ENCODE assay signal across 23 mouse cellular contexts in the genomic region with DNA sequence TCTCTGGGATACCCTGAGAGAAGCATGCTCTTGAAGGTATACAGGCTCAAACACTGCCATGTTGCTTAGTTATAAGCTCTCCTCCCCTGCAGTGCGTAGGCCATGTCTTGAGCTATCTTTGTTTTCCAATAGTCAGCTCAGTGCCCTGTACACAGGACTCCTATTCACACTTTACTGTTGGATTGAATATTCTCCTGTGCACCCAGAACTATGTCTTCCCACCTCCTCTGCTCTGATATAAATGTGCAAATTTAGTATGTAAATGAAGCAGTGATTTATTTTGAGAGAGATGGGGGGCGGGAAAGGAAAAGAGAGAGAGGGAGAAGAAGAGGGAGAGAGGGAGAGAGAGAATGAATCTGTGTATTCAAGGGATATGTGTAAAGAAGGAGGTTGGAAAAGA.
A peak's percentile ranks its signal among the peaks of the same experiment; 100 is the strongest.
DNase-seq lines count a peak whose midpoint lies in the region; ATAC-seq and TF ChIP-seq lines count a peak whose summit lies in the region.
"Had no signal": no experiment of that assay in that cellular context is flagged by ENCODE, and none has a peak within 500 bp of the region (broad histone marks: within the 10 kb centered on the region; RNA-seq: fewer than 3 reads in every experiment).

No protein-coding gene starts in this region.

- 82% methylated on average over 2 of the region's 2 CpGs for WGBS in liver, embryonic 11.5 days
- 93% methylated on average over 2 of the region's 2 CpGs for WGBS in hindbrain, postnatal 0 days
- WGBS in midbrain, embryonic 11.5 days: 79% methylated on average over 2 of the region's 2 CpGs

- no peak overlapping the region for H3K27ac ChIP-seq in liver, embryonic 11.5 days (ENCODE audit: low read depth, low read length)
- H3K27ac ChIP-seq in hindbrain, postnatal 0 days: no peak overlapping the region
- no peak overlapping the region for H3K27ac ChIP-seq in midbrain, embryonic 11.5 days (ENCODE audit: low read depth, low read length)
- H3K27ac ChIP-seq: embryonic facial prominence, embryonic 10.5 days; forebrain, embryonic 13.5 days; heart, adult 2 months; hindbrain, embryonic 15.5 days had no signal

- no peaks in the 10 kb centered on the region for H3K9me3 ChIP-seq in liver, embryonic 11.5 days (ENCODE audit: control insufficient read depth, low read length)
- H3K9me3 ChIP-seq in hindbrain, postnatal 0 days (ENCODE audit: low read length): no peaks in the 10 kb centered on the region
- no peaks in the 10 kb centered on the region for H3K9me3 ChIP-seq in midbrain, embryonic 11.5 days (ENCODE audit: control insufficient read depth, low read length)
- H3K9me3 ChIP-seq: forebrain, embryonic 13.5 days; hindbrain, embryonic 15.5 days had no signal

- H3K27me3 ChIP-seq in liver, embryonic 11.5 days (replicated peaks; ENCODE audit: control insufficient read depth, insufficient read depth, low read length): no peaks in the 10 kb centered on the region
- H3K27me3 ChIP-seq in hindbrain, postnatal 0 days (ENCODE audit: insufficient read depth, low read length): no peaks in the 10 kb centered on the region
- H3K27me3 ChIP-seq in midbrain, embryonic 11.5 days (ENCODE audit: control insufficient read depth, insufficient read depth, low read length): no peaks in the 10 kb centered on the region
- H3K27me3 ChIP-seq: hindbrain, embryonic 15.5 days had no signal

- H3K4me2 ChIP-seq in liver, embryonic 11.5 days: no peak overlapping the region
- no peak overlapping the region for H3K4me2 ChIP-seq in hindbrain, postnatal 0 days (ENCODE audit: low read depth, low read length)
- no peak overlapping the region for H3K4me2 ChIP-seq in midbrain, embryonic 11.5 days
- H3K4me2 ChIP-seq: forebrain, embryonic 13.5 days; heart, embryonic 11.5 days; hindbrain, embryonic 15.5 days had no signal

- intact Hi-C loops in left cerebral cortex, postnatal 25 days (cut with DNase I): loop anchor here (1.0 to 5.0 kb wide), 2 partner anchors 36 to 78 kb away; no protein-coding TSS in a partner anchor

- no peak for DNase-seq in frontal cortex, postnatal 25 days (ENCODE audit: low spot score in 2 of 2)
- DNase-seq in brain, adult 2 months (ENCODE audit: low read depth, low spot score): peak; percentile 79
- DNase-seq in left cerebral cortex, adult 18-20 months (ENCODE audit: low spot score in 2 of 2): peak; percentile 7 to 39
- peak; percentile 12 to 89 for DNase-seq in left cerebral cortex, postnatal 25 days (ENCODE audit: low spot score in 2 of 2)
- DNase-seq in liver, embryonic 11.5 days (ENCODE audit: low spot score): no peak
- DNase-seq in hindbrain, postnatal 0 days (ENCODE audit: low spot score): no peak
- DNase-seq in midbrain, embryonic 11.5 days (ENCODE audit: low spot score, missing footprints): no peak
- DNase-seq: adrenal gland, postnatal 10 days; B cell, adult 2 months; cerebellum, adult 11-12 months; cerebellum, adult 9-11 months; cerebellum, postnatal 36 days; forebrain, postnatal 0 days; gastrocnemius, postnatal 14 days; heart, adult 2 months; heart, postnatal 36 days had no signal

- no peaks in the 10 kb centered on the region for H3K4me1 ChIP-seq in liver, embryonic 11.5 days (replicated peaks; ENCODE audit: control insufficient read depth, insufficient read depth, low read length)
- no peaks in the 10 kb centered on the region for H3K4me1 ChIP-seq in hindbrain, postnatal 0 days (ENCODE audit: insufficient read depth, low read length)
- H3K4me1 ChIP-seq in midbrain, embryonic 11.5 days (ENCODE audit: control insufficient read depth, insufficient read depth, low read length): peaks cover 1% of the 10 kb centered on the region
- H3K4me1 ChIP-seq: forebrain, embryonic 13.5 days; hindbrain, embryonic 15.5 days had no signal

- TF ChIP-seq CTCF in hindbrain, postnatal 0 days (IDR thresholded peaks at IDR 0.05; ENCODE audit: low read depth): no peak

- H3K4me3 ChIP-seq in liver, embryonic 11.5 days (ENCODE audit: low read depth, low read length): no peak overlapping the region
- no peak overlapping the region for H3K4me3 ChIP-seq in hindbrain, postnatal 0 days (ENCODE audit: low read length)
- no peak overlapping the region for H3K4me3 ChIP-seq in midbrain, embryonic 11.5 days (ENCODE audit: low read depth, low read length)
- H3K4me3 ChIP-seq: embryonic facial prominence, embryonic 10.5 days; forebrain, embryonic 13.5 days; heart, adult 2 months; hindbrain, embryonic 15.5 days had no signal

- H3K9ac ChIP-seq in liver, embryonic 11.5 days (ENCODE audit: low read depth, low read length): no peak overlapping the region
- no peak overlapping the region for H3K9ac ChIP-seq in hindbrain, postnatal 0 days (replicated peaks; ENCODE audit: low read length)
- no peak overlapping the region for H3K9ac ChIP-seq in midbrain, embryonic 11.5 days (ENCODE audit: low read length)
- H3K9ac ChIP-seq: forebrain, embryonic 13.5 days; forebrain, postnatal 0 days; hindbrain, embryonic 15.5 days had no signal

- no peaks in the 10 kb centered on the region for H3K36me3 ChIP-seq in liver, embryonic 11.5 days (ENCODE audit: control insufficient read depth, insufficient read depth, low read length)
- H3K36me3 ChIP-seq in hindbrain, postnatal 0 days (ENCODE audit: insufficient read depth, low read length): no peaks in the 10 kb centered on the region
- no peaks in the 10 kb centered on the region for H3K36me3 ChIP-seq in midbrain, embryonic 11.5 days (ENCODE audit: control insufficient read depth, insufficient read depth, low read length)
- H3K36me3 ChIP-seq: embryonic facial prominence, embryonic 10.5 days; G1E; hindbrain, embryonic 15.5 days had no signal

- ATAC-seq in frontal cortex, adult (ENCODE audit: low TSS enrichment): peak; percentile 97
- no peak for ATAC-seq in liver, embryonic 11.5 days (replicated peaks; ENCODE audit: low FRiP score)
- ATAC-seq in hindbrain, postnatal 0 days: no peak
- no peak for ATAC-seq in midbrain, embryonic 11.5 days (ENCODE audit: low FRiP score)
- ATAC-seq: CD4-positive, CD25-positive, alpha-beta regulatory T cell, adult 4 months; forebrain, embryonic 13.5 days; forebrain, postnatal 0 days had no signal

Comparison
In these comparisons a context has a peak if more than half of its experiments do, and no peak if none do; other contexts are left out.
1. DNase-seq: peak in brain, adult 2 months (single experiment), left cerebral cortex, adult 18-20 months (2 of 2) and left cerebral cortex, postnatal 25 days (2 of 2); none in frontal cortex, postnatal 25 days (0 of 2), liver, embryonic 11.5 days (single experiment), hindbrain, postnatal 0 days (single experiment) and midbrain, embryonic 11.5 days (single experiment).